Mouse (Mus musculus): ENCODE results near the gene Slc26a10.

GRCm38 (mm10) chr10:127122784-127123435, 57.5 kb downstream of the Slc26a10 start:
- TF ChIP-seq CTCF (IDR thresholded peaks at IDR 0.05; ENCODE audit: insufficient read depth, low read depth, low read length) (no peak), POLR2A (IDR thresholded peaks at IDR 0.05; ENCODE audit: insufficient read depth, low read depth, low read length) (no peak)

All from olfactory bulb, adult 2 months (tissue).